Mouse (Mus musculus) hindbrain, embryonic 16.5 days (tissue): ENCODE measurements at regions not wholly inside any gene's neighbourhood (a gene's known extent, or its start where the extent isn't known, plus 50 kb on each side); places are given as distances from the start of the nearest gene placed in this dataset.

Experiments
- ATAC-seq: fragments of 200-750 bp; cut with Nextera tagmentation; 2 replicates; pipeline ENCODE4 v1.8.0; 2017; ENCODE audit warnings: moderate TSS enrichment, moderate library complexity
- H3K27ac ChIP-seq: fragments of 300-500 bp; sonication (generic); 2 replicates; pipeline ENCODE4 v1.5.1; 2014; ENCODE audit warnings: low read depth, mild to moderate bottlenecking, control low read depth, low read length, moderate library complexity
- H3K27me3 ChIP-seq: fragments of 300-500 bp; sonication (generic); replicated peaks from 2 replicates; pipeline ENCODE4 v1.6.1; 2014; ENCODE audit warnings: low read length; ENCODE audit not compliant: control insufficient read depth, insufficient read depth
- H3K36me3 ChIP-seq: fragments of 300-500 bp; sonication (generic); 2 replicates; pipeline ENCODE4 v1.6.1; 2014; ENCODE audit warnings: mild to moderate bottlenecking, low read length, moderate library complexity, mixed read lengths; ENCODE audit not compliant: control insufficient read depth, insufficient read depth
- H3K4me1 ChIP-seq: fragments of 300-500 bp; sonication (generic); 2 replicates; pipeline ENCODE4 v1.6.1; 2014; ENCODE audit warnings: low read depth, low read length; ENCODE audit not compliant: control insufficient read depth, insufficient read depth
- H3K4me2 ChIP-seq: fragments of 300-500 bp; sonication (generic); 2 replicates; pipeline ENCODE4 v1.6.1; 2014; ENCODE audit warnings: mild to moderate bottlenecking, low read length, control low read depth, moderate library complexity
- H3K4me3 ChIP-seq: fragments of 300-500 bp; sonication (generic); 2 replicates; pipeline ENCODE4 v1.5.1; 2014; ENCODE audit warnings: mild to moderate bottlenecking, low read length, control low read depth, moderate library complexity
- H3K9ac ChIP-seq: fragments of 300-500 bp; sonication (generic); 2 replicates; pipeline ENCODE4 v1.6.1; 2014; ENCODE audit warnings: low read depth, mild to moderate bottlenecking, control low read depth, low read length, moderate library complexity
- H3K9me3 ChIP-seq: fragments of 300-500 bp; sonication (generic); 2 replicates; pipeline ENCODE4 v1.6.1; 2014; ENCODE audit warnings: mild to moderate bottlenecking, low read length, moderate library complexity; ENCODE audit not compliant: control insufficient read depth
- WGBS: fragments of 180-500 bp; shearing (Covaris S2); extraction: QIAGEN DNeasy Blood & Tissue Kit; methylation state at CpG from one replicate; pipeline ENCODE4 v1.1.7; 2014; 5-methylcytosine and 5-hydroxymethylcytosine counted together

DNA sequence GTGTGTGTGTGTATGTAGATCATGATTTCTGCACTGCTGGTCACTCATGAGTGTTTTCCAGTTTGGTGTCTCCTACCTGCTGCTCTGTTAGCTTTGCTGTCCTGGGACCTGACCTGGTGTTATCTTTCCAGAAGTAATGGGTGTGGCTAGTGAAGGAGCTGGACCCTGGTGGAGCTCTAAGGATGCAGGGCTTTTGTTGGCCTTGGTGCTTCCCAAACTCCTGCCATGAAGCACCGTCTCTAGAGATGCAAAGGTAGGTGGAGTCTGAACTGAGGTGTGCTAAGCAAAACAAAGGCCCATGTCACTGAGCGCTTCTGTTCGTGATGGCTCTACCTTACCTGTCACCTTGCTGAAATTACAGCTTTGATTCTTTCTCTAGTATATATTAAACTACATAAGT, 96.6 kb upstream of the Sulf2 start:
- Histone ChIP-seq H3K4me2 (no peak overlapping the region), H3K36me3 (no peaks in the 10 kb centered on the region), H3K4me1 (peaks cover 5% of the 10 kb centered on the region), H3K9ac (no peak overlapping the region), H3K27ac (no peak overlapping the region), H3K27me3 (no peaks in the 10 kb centered on the region), H3K4me3 (no peak overlapping the region), H3K9me3 (no peaks in the 10 kb centered on the region)
- WGBS: 93% methylated on average over 3 of the region's 3 CpGs
- no peak for ATAC-seq

DNA sequence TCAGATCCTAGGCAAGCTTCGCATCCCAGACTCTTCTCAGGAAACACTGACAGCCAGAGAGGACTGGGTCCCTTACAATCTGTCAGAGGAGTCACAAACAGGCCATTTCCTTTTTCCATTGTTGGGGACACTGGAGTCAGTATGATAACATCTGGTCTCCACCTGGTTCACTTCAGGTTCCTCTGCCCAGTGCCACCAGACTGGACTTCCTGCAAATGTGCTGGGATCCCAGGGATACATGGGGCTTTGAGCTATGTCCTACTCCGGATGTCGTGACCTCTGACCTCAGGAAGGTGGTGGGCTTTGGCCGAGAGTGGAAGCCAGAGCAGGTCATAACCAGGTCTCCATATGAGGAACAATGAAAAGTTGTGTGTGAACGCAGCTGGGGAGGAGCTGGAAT, 96.0 kb upstream of the Sulf2 start:
- Histone ChIP-seq H3K9me3 (no peaks in the 10 kb centered on the region), H3K4me1 (peaks cover 5% of the 10 kb centered on the region), H3K9ac (no peak overlapping the region), H3K4me2 (no peak overlapping the region), H3K36me3 (no peaks in the 10 kb centered on the region), H3K4me3 (no peak overlapping the region), H3K27me3 (no peaks in the 10 kb centered on the region), H3K27ac (no peak overlapping the region)
- WGBS: 77% methylated on average over 5 of the region's 5 CpGs
- no peak for ATAC-seq

DNA sequence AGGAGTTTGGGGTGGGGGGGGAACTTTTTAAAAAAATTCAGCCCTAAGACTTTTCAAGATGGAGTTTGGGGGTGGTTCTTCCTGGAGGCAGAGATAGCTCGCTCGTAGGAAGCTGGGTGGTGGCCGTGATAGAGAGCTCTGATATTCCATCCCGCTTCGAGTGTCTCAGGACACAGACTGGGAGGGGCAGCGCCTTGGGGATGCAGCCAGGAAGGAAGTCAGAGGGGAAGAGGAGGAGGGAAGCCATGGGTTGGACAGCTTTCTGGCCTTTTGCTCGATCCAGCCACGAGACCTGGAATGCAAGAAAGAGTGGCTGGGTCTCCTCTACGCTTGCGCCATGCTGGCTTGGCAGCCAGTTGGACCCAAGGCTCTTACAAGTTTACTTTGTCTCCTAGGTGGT, 95.1 kb upstream of the Sulf2 start:
- 90% methylated on average over 10 of the region's 10 CpGs for WGBS
- H3K27ac ChIP-seq: no peak overlapping the region
- peaks cover 5% of the 10 kb centered on the region for H3K4me1 ChIP-seq
- no peak for ATAC-seq
- H3K36me3 ChIP-seq: no peaks in the 10 kb centered on the region
- no peak overlapping the region for H3K9ac ChIP-seq
- H3K27me3 ChIP-seq: no peaks in the 10 kb centered on the region
- no peaks in the 10 kb centered on the region for H3K9me3 ChIP-seq
- H3K4me2 ChIP-seq: no peak overlapping the region
- H3K4me3 ChIP-seq: no peak overlapping the region

DNA sequence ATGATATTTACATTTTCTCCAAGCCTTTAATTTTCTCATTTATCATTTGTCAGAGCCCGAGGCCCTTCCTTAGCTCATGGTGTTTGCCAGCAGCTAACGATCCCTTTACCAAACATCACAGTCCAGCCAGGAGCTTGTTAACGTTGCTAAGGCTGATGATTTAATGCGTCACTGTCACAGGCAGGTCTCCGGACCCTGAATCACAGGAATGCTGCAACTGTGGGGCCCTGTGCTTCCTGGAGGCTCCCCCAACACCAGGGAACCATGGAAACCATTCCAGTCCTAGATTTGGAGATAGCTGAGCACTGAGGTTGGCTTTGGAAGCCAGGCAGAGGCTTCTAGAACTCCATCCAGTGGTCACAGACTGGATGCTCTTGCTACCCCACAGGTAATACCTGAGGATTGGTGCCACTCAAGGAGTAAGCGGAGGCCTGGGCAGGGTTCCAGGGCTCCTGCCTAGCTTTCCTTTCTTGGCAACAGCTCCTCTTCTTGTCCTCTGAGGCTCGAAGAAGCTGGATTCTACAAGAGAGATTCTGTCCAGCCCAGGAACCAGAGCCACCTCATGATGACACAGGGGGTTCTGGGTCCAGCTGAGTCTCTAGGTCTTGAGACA, 94.0 kb upstream of the Sulf2 start:
- H3K4me2 ChIP-seq: no peak overlapping the region
- 0 out of 2 replicates have a peak, but pooled peaks have one; percentile 34 for ATAC-seq
- no peaks in the 10 kb centered on the region for H3K9me3 ChIP-seq
- no peaks in the 10 kb centered on the region for H3K36me3 ChIP-seq
- WGBS: 19% methylated on average over 7 of the region's 7 CpGs
- no peak overlapping the region for H3K9ac ChIP-seq
- H3K4me3 ChIP-seq: no peak overlapping the region
- no peaks in the 10 kb centered on the region for H3K27me3 ChIP-seq
- peaks cover 5% of the 10 kb centered on the region for H3K4me1 ChIP-seq
- H3K27ac ChIP-seq: no peak overlapping the region

- H3K36me3 ChIP-seq: no peaks in the 10 kb centered on the region
- ATAC-seq: no peak
- H3K4me1 ChIP-seq: peaks cover 5% of the 10 kb centered on the region
- H3K9me3 ChIP-seq: no peaks in the 10 kb centered on the region
- H3K9ac ChIP-seq: no peak overlapping the region; the same call in 1 of the 2 replicates
- H3K27ac ChIP-seq: no peak overlapping the region
- WGBS: 77% methylated on average over 17 of the region's 17 CpGs
- no peak overlapping the region for H3K4me2 ChIP-seq
- H3K4me3 ChIP-seq: no peak overlapping the region
- H3K27me3 ChIP-seq: no peaks in the 10 kb centered on the region; the same call in 1 of the 2 replicates
Observed at GRCm38 (mm10) chr2:166246401-166247189, 91.1 kb upstream of the Sulf2 start.

GRCm38 (mm10) chr2:166245219-166245618, 89.8 kb upstream of the Sulf2 start:
- Histone ChIP-seq H3K9ac (no peak overlapping the region), H3K36me3 (no peaks in the 10 kb centered on the region), H3K27me3 (no peaks in the 10 kb centered on the region; the same call in 1 of the 2 replicates), H3K4me1 (peaks cover 5% of the 10 kb centered on the region), H3K9me3 (no peaks in the 10 kb centered on the region), H3K4me3 (no peak overlapping the region), H3K27ac (no peak overlapping the region), H3K4me2 (no peak overlapping the region)
- WGBS: 70% methylated on average over 8 of the region's 8 CpGs
- ATAC-seq: no peak

- H3K27me3 ChIP-seq: no peaks in the 10 kb centered on the region; the same call in 1 of the 2 replicates
- H3K27ac ChIP-seq: no peak overlapping the region
- 72% methylated on average over 14 of the region's 14 CpGs for WGBS
Observed at GRCm38 (mm10) chr2:166242786-166243521, 87.5 kb upstream of the Sulf2 start.

DNA sequence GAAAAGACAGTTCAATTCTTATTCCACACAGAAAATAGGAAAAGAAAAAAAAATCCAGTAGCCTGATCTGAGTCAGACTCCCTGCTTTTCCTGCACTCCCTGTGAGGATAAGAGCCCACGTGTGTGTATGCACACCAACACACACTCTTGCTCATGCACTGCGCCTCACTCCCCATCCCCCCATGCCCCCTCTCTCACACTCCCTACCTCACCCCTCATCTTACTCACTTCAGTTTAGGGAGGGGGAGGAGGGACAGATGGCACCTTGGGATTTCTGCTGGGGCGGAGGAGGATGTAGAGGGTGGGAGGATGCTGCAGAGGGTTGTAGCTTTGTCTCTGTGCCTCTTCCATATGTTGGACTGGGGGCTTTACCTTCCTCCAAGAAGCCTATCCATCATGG, 85.8 kb upstream of the Sulf2 start:
- no peak overlapping the region for H3K27ac ChIP-seq
- H3K4me2 ChIP-seq: no peak overlapping the region
- ATAC-seq: no peak
- WGBS: 97% methylated on average over 3 of the region's 3 CpGs
- H3K4me1 ChIP-seq: no peaks in the 10 kb centered on the region; the same call in 1 of the 2 replicates
- no peak overlapping the region for H3K4me3 ChIP-seq
- H3K9me3 ChIP-seq: no peaks in the 10 kb centered on the region
- no peaks in the 10 kb centered on the region for H3K36me3 ChIP-seq
- no peak overlapping the region for H3K9ac ChIP-seq
- no peaks in the 10 kb centered on the region; the same call in 1 of the 2 replicates for H3K27me3 ChIP-seq

More at GRCm38 (mm10) chr2:166242786-166243521, 87.5 kb upstream of the Sulf2 start:
- H3K9ac ChIP-seq: no peak overlapping the region
- no peaks in the 10 kb centered on the region for H3K9me3 ChIP-seq
- no peak overlapping the region for H3K4me3 ChIP-seq
- no peaks in the 10 kb centered on the region for H3K4me1 ChIP-seq
- no peak overlapping the region for H3K4me2 ChIP-seq
- no peaks in the 10 kb centered on the region for H3K36me3 ChIP-seq
- ATAC-seq: no peak

DNA sequence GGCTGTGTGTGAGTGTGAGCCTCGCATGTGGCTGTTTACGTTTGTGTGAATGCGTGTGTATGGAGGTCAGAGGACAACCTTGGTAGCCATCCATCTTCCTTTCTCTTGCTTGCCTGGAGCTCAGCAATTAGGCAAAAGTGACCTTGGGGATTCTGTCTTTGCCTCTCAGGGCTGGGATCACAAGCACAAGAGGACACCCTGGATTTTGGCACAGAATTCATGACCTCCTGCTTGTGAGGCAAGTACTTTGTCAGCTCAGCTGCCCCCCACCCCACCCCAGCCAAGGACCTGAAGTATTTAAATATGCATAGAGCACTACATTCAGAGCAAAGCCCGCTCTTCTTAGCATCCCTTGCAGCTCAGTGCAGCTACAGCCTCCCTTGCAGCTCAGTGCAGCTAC, 84.6 kb upstream of the Sulf2 start:
- 70% methylated on average over 4 of the region's 4 CpGs for WGBS
- Histone ChIP-seq H3K9me3 (no peaks in the 10 kb centered on the region), H3K27me3 (no peaks in the 10 kb centered on the region; the same call in 1 of the 2 replicates), H3K36me3 (no peaks in the 10 kb centered on the region), H3K27ac (no peak overlapping the region), H3K4me1 (no peaks in the 10 kb centered on the region; the same call in 1 of the 2 replicates), H3K4me2 (no peak overlapping the region), H3K9ac (no peak overlapping the region), H3K4me3 (no peak overlapping the region)
- ATAC-seq: no peak
